Mouse (Mus musculus) MEL (cell line): ENCODE results near the gene Mmd.

Experiments used
- CHD2 ChIP-seq: IDR thresholded peaks from 2 replicates; pipeline ENCODE4 v1.6.1; 2011; ENCODE audit warnings: low read length, improper control_type of control experiment
- CTCF ChIP-seq, 3 experiments: IDR thresholded peaks in 2 of 3; conservative IDR thresholded peaks in 1 of 3; 2 replicates each; pipeline ENCODE4 v1.5.1; 2011 to 2012; ENCODE audit warnings: low read length in 3 of 3, low read depth in 2 of 3, mild to moderate bottlenecking in 2 of 3, improper control_type of control experiment in 1 of 3, inconsistent platforms in 1 of 3, mixed read lengths in 1 of 3, moderate library complexity in 1 of 3; ENCODE audit not compliant: control insufficient read depth in 1 of 3, insufficient read depth in 1 of 3, poor library complexity in 1 of 3, severe bottlenecking in 1 of 3
- EP300 ChIP-seq, 2 experiments: IDR thresholded peaks; 2 replicates each; pipeline ENCODE4 v1.6.1; 2011; ENCODE audit warnings: improper control_type of control experiment in 2 of 2, low read length in 2 of 2, low read depth in 1 of 2, mild to moderate bottlenecking in 1 of 2
- HCFC1 ChIP-seq: IDR thresholded peaks from 2 replicates; pipeline ENCODE4 v1.6.1; 2012; ENCODE audit warnings: low read depth, mild to moderate bottlenecking, inconsistent platforms, low read length, improper control_type of control experiment, moderate library complexity
- POLR2A ChIP-seq, 2 experiments: IDR thresholded peaks; 2 replicates each; pipeline ENCODE4 v1.6.1; 2011 to 2012; ENCODE audit warnings: low read length in 2 of 2, mild to moderate bottlenecking in 2 of 2, control low read depth in 1 of 2, improper control_type of control experiment in 1 of 2, low read depth in 1 of 2, moderate library complexity in 1 of 2; ENCODE audit not compliant: control insufficient read depth in 1 of 2, insufficient read depth in 1 of 2, poor library complexity in 1 of 2
- POLR2AphosphoS2 ChIP-seq: IDR thresholded peaks from 2 replicates; pipeline ENCODE4 v1.6.1; 2011; ENCODE audit warnings: low read length, improper control_type of control experiment
- RAD21 ChIP-seq: IDR thresholded peaks from 2 replicates; pipeline ENCODE4 v1.6.1; 2011; ENCODE audit warnings: mild to moderate bottlenecking, low read depth, low read length, improper control_type of control experiment
- TBP ChIP-seq: IDR thresholded peaks from 2 replicates; pipeline ENCODE4 v1.8.0; 2011; ENCODE audit warnings: low read depth, low read length, improper control_type of control experiment
- ZKSCAN1 ChIP-seq: IDR thresholded peaks from 2 replicates; pipeline ENCODE4 v1.6.1; 2012; ENCODE audit warnings: low read depth, mild to moderate bottlenecking, inconsistent platforms, low read length, improper control_type of control experiment, moderate library complexity
- ZMIZ1 ChIP-seq: IDR thresholded peaks from 2 replicates; pipeline ENCODE4 v1.6.1; 2012; ENCODE audit warnings: low read depth, mild to moderate bottlenecking, inconsistent platforms, low read length, improper control_type of control experiment, moderate library complexity
- ZNF384 ChIP-seq: IDR thresholded peaks from 2 replicates; pipeline ENCODE4 v1.6.1; 2012; ENCODE audit warnings: low read depth, mild to moderate bottlenecking, inconsistent platforms, low read length, improper control_type of control experiment

DNA sequence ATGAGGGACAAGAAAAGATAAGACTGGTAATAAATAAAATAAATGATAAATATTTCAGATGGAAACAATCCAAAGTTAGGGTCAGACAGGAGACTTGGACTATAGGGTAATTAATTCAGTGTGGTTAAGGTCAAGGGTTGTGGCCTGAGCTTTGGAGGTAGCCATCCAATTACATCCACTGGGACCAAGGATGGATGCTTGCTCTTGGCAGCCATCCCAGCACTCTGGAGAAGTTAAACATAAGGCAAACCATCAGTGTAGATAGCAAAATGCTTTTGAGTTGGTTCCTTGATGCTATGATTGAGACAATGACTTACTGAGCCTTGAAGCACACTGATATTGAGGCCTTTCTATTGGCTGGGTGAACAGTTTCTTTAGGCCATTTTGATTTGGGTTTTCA, 43.5 kb downstream of the Mmd start:
- TF ChIP-seq HCFC1 = no peak
- no peak for TF ChIP-seq CTCF (IDR thresholded peaks at IDR 0.05 in 2 of 3, conservative IDR thresholded peaks at IDR 0.05 in 1 of 3; ENCODE audit: control insufficient read depth in 1 of 3, insufficient read depth in 1 of 3, low read depth in 2 of 3, low read length in 3 of 3, poor library complexity in 1 of 3, severe bottlenecking in 1 of 3)
- no peak for TF ChIP-seq POLR2A (IDR thresholded peaks at IDR 0.05; ENCODE audit: control insufficient read depth in 1 of 2, insufficient read depth in 1 of 2, low read depth in 1 of 2, low read length in 2 of 2, poor library complexity in 1 of 2)
- TF ChIP-seq TBP = no peak
- no peak for TF ChIP-seq CHD2
- no peak for TF ChIP-seq ZNF384
- TF ChIP-seq EP300 (IDR thresholded peaks at IDR 0.05; ENCODE audit: low read depth in 1 of 2, low read length in 2 of 2) = no peak
- TF ChIP-seq POLR2AphosphoS2 = no peak
- no peak for TF ChIP-seq ZKSCAN1
- TF ChIP-seq ZMIZ1 = no peak
- TF ChIP-seq RAD21 = no peak
